Mouse (Mus musculus): ENCODE measurements around the gene Gm10436.
"Not testable (repeated sequence)": the region's sequence is repeated elsewhere in the genome, so short reads cannot be mapped to it uniquely, and the experiment has no call there.

Gene Gm10436

DNA sequence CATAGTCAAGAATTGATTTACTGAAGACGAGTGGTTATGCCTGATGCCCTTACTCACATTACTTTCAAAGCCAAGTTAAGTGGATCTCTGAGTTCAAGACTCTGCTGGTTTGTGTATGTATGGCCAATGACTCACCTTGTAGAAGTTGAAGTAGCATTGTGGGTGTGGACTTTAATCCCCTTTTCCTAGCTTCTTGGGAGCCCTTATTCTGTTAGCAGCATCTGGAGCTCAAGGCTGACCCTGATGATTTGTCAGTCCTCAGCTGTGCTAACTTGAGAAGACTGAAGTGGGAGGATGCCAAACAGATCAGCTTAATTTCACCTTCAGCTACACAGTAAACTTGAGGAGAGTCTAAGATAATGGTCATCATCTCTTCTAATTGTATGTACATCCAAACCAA is at the start of gene Gm10436:
Gene Gm10436 (minus strand): TSS at position 101 of the 400 bp plus-strand sequence.
- not testable (repeated sequence) for DNase-seq

DNA sequence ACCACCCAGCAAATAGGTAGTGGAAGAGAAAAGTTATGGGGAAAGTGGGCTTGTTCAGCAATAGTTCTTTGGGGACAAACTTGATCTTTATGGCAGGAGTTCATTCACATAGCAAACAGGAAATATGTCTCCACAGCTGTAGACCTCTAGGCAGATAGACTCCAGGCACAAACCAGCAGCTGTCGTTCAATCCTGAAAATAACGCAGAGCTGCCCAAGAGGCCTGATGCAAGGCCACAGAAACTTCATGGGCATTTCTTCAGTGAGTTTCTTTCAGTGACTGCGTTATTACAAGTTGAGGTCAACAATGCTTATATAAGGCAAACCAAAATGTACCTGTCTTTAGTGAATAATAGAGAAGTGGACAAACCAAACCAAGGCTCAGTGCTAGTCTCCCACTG is 37.5 kb upstream of the Gm10436 start:
- DNase-seq = no peak

- DNase-seq = not testable (repeated sequence)
These were observed 36.2 kb upstream of the Gm10436 start for GRCm38 (mm10) chr12:88218059-88218458.

DNA sequence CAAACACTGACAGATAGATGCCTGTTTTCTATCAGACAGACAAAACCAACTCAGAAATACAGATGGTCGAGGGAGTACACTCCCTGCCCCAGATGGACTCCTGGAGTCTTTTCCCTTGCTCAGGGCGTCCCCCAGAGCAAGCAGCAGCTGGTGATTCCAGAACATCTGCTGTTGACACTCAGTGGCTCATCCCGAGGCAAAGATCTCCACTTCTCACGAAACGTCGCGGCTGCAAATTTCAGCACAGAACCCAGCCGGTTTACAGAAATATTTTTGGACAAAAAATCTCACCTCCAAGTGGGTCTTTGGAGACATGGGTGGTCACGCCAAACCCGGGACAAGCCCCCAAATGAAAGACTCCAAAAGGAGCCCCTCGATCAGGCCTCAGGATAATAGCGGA is 32.7 kb upstream of the Gm10436 start:
- no peak for DNase-seq

DNA sequence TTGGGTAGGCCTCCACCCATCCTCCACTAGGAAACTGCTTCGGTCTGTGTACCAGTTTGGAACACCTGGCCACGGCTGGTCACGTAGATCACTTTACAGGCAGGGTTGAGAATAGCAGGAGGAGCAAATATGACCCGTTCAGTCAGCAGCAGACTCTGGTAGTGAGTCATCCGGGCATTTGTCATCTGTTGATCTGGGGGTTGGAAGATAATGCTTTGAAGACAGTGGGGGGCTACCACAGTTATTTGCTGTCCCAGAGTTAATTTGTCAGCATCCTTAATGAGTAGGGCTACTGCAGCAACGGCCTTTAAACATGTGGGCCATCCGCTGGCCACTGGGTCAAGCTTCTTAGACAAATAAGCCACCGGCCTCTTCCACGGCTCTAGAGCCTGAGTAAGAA is 29.6 kb upstream of the Gm10436 start:
- DNase-seq = not testable (repeated sequence)

- no peak for DNase-seq
These were observed 20.9 kb upstream of the Gm10436 start for GRCm38 (mm10) chr12:88202856-88203255.
